Mouse (Mus musculus) gonadal fat pad, adult 2 months (tissue): ENCODE measurements around the gene 6030468B19Rik. TPM values are rescaled to one million over a fixed set of nuclear protein-coding genes. Genes with fewer than 3 reads are reported as not detected.

ENCODE experiments used
- DNase-seq: peaks from one replicate; pipeline ENCODE4 v3.0.0-alpha.2; 2012; ENCODE audit warnings: low read depth
- polyA plus RNA-seq: library from polyadenylated mRNA; depleted of rRNA; stranded (reverse); fragments of >200 nt; gene quantifications from 2 replicates; pipeline ENCODE4 v1.2.3, GENCODE M21; 2012; rRNA removed

Gene 6030468B19Rik
- not detected in 2 replicates for polyA plus RNA-seq

DNA sequence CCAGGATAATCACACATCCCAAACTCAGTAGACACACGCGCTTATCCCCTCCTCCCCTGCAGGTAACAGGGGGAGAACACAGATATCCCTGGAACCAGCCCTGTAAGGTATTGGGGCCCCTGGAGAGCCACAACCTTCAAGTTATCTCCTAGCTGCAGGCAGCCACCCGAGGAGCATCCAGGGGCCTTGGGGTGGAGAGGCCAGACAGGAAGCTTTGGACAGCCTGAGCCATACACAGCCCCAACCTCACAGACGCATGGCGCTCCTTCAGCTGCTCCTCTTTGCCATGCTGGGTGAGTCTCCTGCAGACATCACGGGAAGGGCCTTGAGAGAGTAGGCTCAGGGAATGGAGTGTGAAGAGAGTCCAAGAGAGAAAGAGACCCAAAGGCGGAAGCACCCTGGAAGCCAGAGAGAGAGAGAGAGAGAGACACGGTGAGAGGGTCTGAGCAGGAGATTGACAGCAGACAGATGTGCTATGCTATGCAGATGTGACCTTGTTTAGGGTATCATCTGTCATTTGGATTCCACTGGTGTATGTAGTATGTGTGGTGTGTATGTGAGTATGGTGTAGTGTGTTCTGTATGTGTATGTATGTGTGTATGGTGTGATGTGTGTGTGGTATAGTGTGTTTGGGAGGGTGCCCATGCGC, at the start of gene 6030468B19Rik:
Gene 6030468B19Rik (plus strand): TSS at position 150 of the 649 bp plus-strand sequence.
- no peak for DNase-seq

GRCm38 (mm10) chr11:117748628-117749027, 48.8 kb upstream of the 6030468B19Rik start:
- DNase-seq: no peak

GRCm38 (mm10) chr11:117749414-117749813, 48.0 kb upstream of the 6030468B19Rik start:
- DNase-seq: no peak

DNA sequence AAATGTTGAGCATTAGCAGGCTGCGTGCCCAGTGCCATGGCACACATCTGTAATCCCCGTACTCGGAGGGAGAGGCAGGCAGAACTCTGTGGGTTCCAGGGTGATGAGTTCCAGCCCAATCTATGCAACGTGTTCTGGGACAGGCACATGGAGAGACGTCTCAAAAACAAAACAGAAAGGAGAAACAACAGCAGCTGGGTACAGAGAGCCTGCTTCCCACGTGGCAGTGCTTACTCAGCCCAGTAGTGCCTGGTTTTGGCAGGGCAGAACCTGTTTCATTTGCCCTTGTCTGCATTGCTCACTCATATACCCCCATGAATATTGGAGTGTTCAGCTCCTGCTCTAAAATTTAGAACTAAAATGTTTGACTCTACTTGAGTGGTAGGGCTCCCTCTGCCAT, 45.9 kb upstream of the 6030468B19Rik start:
- DNase-seq: no peak

DNA sequence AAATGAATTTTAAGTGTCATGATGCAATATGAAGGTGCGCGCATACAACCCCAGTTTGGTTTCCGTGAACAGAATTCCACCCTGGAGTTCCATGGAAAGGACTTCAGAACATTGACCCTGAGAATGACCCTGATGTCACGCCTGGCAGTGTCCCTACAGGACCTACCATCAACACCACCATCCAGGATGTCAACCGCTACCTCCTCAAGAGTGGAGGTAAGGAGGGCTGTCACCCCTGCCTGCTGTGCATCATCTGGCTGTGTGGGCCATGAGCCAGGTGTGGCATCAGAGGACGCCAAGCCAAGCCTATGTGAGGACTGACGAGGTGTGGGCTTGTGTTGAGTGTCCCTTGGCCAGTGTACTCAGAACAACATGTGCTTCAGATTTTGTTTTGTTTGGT, 41.6 kb upstream of the 6030468B19Rik start:
- no peak for DNase-seq

GRCm38 (mm10) chr11:117759267-117759666, 38.2 kb upstream of the 6030468B19Rik start:
- no peak for DNase-seq

DNA sequence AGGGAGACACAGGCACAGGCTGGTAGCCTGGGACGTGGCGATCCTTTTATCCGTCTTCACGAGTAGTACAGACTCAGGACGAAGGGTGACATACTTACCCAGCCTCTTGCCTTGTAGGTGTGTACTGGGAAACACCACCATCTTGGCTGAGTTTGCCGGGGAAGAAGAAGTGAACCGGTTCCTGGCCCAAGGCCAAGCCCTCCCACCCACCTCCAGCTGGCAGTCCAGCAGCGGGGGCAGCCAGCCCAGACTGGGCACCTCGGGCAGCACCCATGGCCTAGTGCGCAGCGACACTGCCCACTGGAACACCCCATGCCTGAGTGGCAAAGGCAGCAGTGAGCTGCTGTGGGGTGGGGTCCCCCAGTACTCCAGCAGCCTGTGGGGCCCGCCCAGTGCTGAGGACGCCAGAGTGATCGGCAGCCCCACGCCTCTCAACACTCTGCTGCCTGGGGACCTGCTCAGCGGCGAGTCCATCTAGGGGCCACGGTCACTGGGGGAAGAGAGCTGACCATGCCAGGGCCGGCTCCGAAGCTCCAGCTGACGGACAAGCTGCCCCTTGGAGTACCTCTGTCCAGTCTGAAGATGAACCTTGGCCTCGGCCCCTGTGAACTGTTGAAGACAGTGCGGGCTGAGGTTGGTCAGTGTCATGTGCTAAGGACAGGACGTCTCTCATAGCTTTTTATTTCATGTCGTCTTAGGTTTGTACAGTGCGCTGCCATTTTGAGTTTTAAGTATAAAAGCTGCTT, 36.9 kb upstream of the 6030468B19Rik start:
- no peak for DNase-seq

GRCm38 (mm10) chr11:117761801-117762200, 35.7 kb upstream of the 6030468B19Rik start:
- DNase-seq: no peak

DNA sequence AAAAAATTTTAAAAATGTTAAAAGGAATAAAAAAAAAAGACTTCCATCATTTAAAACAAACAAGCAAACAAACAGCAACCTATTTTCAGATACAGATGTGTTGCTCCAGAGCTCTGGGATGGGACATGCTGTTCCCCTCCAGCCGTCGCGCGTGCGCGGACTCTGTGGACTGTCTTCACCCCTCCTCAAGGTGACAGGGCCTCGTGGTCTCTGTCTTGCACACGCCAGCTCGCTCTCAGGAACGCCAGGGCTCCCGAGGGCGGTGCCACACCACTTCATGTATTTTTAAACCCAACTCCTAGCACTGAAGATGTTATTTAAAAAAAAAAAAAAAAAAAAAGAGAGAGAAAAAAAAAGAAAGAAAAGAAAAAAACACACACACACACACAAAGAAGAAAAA, 35.2 kb upstream of the 6030468B19Rik start:
- no peak for DNase-seq

- DNase-seq: no peak
Observed at GRCm38 (mm10) chr11:117764319-117764718, 33.1 kb upstream of the 6030468B19Rik start.

GRCm38 (mm10) chr11:117765361-117765760, 32.1 kb upstream of the 6030468B19Rik start:
- DNase-seq: no peak

DNA sequence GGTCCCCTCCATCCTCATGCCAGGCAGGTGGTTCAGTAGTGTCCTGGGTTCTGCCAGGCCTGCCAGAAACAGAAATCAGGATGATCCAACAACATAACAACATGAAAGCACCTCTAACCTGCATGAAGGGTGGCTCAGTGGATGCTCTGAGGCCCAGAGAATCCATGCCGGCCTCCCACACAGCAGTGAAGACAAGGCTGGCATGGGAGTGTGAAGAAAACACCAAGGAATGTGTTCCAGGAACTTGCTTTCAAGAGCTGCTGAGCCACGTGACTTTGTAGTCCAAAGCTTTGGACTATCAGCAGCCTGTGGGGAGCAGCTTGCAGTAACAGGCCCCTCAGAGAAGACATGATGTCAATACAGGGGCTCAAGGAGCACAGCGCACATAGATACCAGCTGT, 31.2 kb upstream of the 6030468B19Rik start:
- no peak for DNase-seq

GRCm38 (mm10) chr11:117768725-117769682, 28.5 kb upstream of the 6030468B19Rik start:
- no peak for DNase-seq

DNA sequence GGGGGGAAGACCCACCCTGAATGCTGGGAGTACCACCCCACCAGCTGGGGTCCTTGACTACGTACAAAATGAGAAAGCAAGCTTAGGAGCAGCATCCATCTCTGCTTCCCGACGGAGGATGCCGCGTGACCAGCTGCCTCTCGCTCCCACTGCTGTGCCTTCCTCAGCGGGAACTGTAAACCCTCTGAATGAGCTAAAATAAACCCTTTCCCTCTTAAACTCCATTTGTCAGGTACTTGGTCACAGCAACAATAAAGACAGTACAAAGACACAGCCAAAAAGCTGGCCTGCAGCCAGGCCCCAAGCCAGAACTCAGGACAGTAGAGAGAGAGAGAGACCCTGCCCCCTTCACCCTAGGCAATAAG, 27.8 kb upstream of the 6030468B19Rik start:
- no peak for DNase-seq

DNA sequence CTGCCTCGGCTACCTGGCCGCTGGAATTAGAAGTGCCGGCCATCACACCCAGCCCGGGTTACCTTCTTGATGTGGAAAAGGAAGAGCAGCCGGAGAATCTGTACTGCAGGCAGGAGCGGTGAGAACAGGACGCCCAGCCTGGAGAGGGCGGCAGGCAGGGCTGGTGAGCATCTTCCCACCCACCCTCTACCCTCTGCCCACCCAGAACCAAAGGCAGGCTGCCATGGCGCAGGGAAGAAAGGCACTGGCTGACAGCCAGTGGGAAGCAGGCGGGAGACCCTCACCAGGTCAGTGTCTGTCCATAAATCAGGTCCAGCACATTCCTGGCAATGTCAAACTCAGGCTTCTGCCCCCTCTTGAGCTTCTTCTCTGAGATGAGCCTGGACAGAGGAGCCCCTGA, 27.1 kb upstream of the 6030468B19Rik start:
- DNase-seq: no peak

GRCm38 (mm10) chr11:117772352-117772751, 25.1 kb upstream of the 6030468B19Rik start:
- DNase-seq: no peak

DNA sequence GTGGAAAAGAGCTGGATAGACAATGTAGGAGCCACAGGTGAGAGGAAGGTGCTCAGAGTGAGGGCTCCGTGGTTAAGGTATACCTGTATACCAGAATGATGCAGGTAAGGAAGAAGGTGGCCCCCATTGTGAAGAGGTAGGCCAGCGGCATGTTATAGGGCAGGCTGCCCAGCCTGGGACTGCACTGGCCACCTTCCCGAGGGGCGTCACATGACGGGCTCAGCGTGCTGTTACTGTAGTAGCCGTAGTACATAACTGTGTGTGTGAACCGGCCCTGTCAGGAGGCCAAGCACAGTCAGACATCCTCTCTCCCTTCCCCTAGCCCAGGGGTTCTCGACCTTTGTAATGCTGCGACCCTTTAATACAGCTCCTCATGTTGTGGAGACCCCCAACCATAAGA, 22.5 kb upstream of the 6030468B19Rik start:
- no peak for DNase-seq

DNA sequence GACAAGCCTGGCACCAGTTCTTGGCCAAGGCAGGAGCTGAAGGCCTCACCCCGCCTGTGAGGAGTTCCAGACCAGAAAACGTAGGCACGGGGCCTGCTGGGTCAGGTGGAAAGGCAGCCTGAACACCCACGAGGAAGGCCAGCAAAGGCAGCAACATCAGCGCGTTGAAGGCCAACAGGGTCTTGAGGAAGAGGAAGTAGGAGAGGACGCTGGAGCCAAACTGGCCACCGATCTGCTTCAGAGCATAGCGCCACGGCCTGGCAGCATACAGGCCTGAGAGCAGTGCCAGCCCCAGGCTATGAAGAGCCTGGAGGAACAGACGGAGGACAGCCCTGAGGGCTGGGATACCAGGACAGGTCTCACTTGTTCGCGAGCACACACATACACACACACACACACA, 21.9 kb upstream of the 6030468B19Rik start:
- no peak for DNase-seq

- no peak for DNase-seq
Observed at GRCm38 (mm10) chr11:117776085-117776792, 21.2 kb upstream of the 6030468B19Rik start.

DNA sequence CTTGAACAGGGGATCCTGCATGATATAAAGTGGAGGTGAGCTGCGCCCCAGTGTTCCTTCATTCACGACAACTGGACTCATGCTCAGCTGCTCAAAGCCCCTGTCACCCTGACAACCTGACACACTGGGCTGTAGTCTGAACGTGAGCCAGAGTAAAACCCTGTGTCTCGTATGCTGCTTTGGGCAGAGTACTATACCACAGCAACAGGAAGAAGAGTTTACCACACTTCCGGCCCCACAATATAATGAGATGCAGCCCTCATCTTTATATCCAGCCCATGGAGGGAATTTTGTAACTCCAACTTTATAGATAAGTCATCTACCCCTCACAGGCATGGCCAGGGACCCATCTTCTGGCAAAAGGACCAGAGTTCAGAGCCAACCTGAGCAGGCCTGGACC, 20.3 kb upstream of the 6030468B19Rik start:
- no peak for DNase-seq

GRCm38 (mm10) chr11:117778031-117778430, 19.4 kb upstream of the 6030468B19Rik start:
- no peak for DNase-seq
